Mouse (Mus musculus): ENCODE data around the gene D630045J12Rik. TPM values are rescaled to one million over a fixed set of nuclear protein-coding genes. Genes with fewer than 3 reads are reported as not detected.

Gene D630045J12Rik
- polyA plus RNA-seq, 1 experiment from 2014 or later = 6.2 TPM

- no peaks in the 10 kb centered on the region for H3K27me3 ChIP-seq
- no peak overlapping the region for H3K9ac ChIP-seq
- H3K36me3 ChIP-seq = no peaks in the 10 kb centered on the region
- H3K4me2 ChIP-seq (replicated peaks) = no peak overlapping the region
- WGBS = 93% methylated on average over 8 of the region's 8 CpGs
- ATAC-seq (ENCODE audit: insufficient number of reproducible peaks, low FRiP score, low TSS enrichment, low read depth) = no peak
- no peak overlapping the region for H3K4me3 ChIP-seq (replicated peaks)
- H3K27ac ChIP-seq (replicated peaks) = no peak overlapping the region
- H3K4me1 ChIP-seq = peaks cover 11% of the 10 kb centered on the region
- H3K9me3 ChIP-seq (replicated peaks) = no peaks in the 10 kb centered on the region
These were observed 3.7 kb upstream of the D630045J12Rik start for GRCm38 (mm10) chr6:38257506-38257905.

GRCm38 (mm10) chr6:38256793-38257192 lies 3.0 kb upstream of the D630045J12Rik start:
- 80% methylated on average over 4 of the region's 4 CpGs for WGBS
- ATAC-seq (ENCODE audit: insufficient number of reproducible peaks, low FRiP score, low TSS enrichment, low read depth) = no peak

GRCm38 (mm10) chr6:38255794-38256193 lies 2.0 kb upstream of the D630045J12Rik start:
- Histone ChIP-seq H3K9me3 (replicated peaks) (no peaks in the 10 kb centered on the region), H3K4me3 (replicated peaks) (no peak overlapping the region), H3K27ac (replicated peaks) (no peak overlapping the region), H3K9ac (no peak overlapping the region), H3K36me3 (no peaks in the 10 kb centered on the region), H3K27me3 (no peaks in the 10 kb centered on the region), H3K4me1 (peaks cover 25% of the 10 kb centered on the region), H3K4me2 (replicated peaks) (no peak overlapping the region)
- ATAC-seq (ENCODE audit: insufficient number of reproducible peaks, low FRiP score, low TSS enrichment, low read depth) = no peak
- WGBS = 50% methylated on average over 2 of the region's 2 CpGs

More at GRCm38 (mm10) chr6:38256793-38257192, 3.0 kb upstream of the D630045J12Rik start:
- Histone ChIP-seq H3K36me3 (no peaks in the 10 kb centered on the region), H3K9me3 (replicated peaks) (no peaks in the 10 kb centered on the region), H3K9ac (no peak overlapping the region), H3K4me2 (replicated peaks) (no peak overlapping the region), H3K27me3 (no peaks in the 10 kb centered on the region), H3K27ac (replicated peaks) (no peak overlapping the region), H3K4me1 (peaks cover 19% of the 10 kb centered on the region), H3K4me3 (replicated peaks) (no peak overlapping the region)

GRCm38 (mm10) chr6:38252766-38253735 lies 758 bp downstream of the D630045J12Rik start:
- ATAC-seq (ENCODE audit: insufficient number of reproducible peaks, low FRiP score, low TSS enrichment, low read depth) = no peak
- peak overlapping the region; percentile 84 for H3K4me3 ChIP-seq (replicated peaks)
- WGBS = 8% methylated on average over 19 of the region's 19 CpGs
- H3K4me1 ChIP-seq = peaks cover 29% of the 10 kb centered on the region
- H3K27me3 ChIP-seq = no peaks in the 10 kb centered on the region
- H3K36me3 ChIP-seq = no peaks in the 10 kb centered on the region
- H3K9me3 ChIP-seq (replicated peaks) = no peaks in the 10 kb centered on the region
- H3K27ac ChIP-seq (replicated peaks) = peak overlapping the region; percentile 84
- peak overlapping the region; percentile 79 for H3K4me2 ChIP-seq (replicated peaks)
- H3K9ac ChIP-seq = peak overlapping the region; percentile 70

GRCm38 (mm10) chr6:38252139-38252538 lies 1.7 kb downstream of the D630045J12Rik start:
- no peaks in the 10 kb centered on the region for H3K36me3 ChIP-seq
- no peak overlapping the region for H3K27ac ChIP-seq (replicated peaks)
- peak overlapping the region; percentile 79 for H3K4me2 ChIP-seq (replicated peaks)
- peak overlapping the region; percentile 84 for H3K4me3 ChIP-seq (replicated peaks)
- H3K4me1 ChIP-seq = peaks cover 29% of the 10 kb centered on the region
- no peaks in the 10 kb centered on the region for H3K9me3 ChIP-seq (replicated peaks)
- 47% methylated on average over 10 of the region's 10 CpGs for WGBS
- no peaks in the 10 kb centered on the region for H3K27me3 ChIP-seq
- no peak overlapping the region for H3K9ac ChIP-seq
- no peak for ATAC-seq (ENCODE audit: insufficient number of reproducible peaks, low FRiP score, low TSS enrichment, low read depth)

- H3K9me3 ChIP-seq (replicated peaks) = no peaks in the 10 kb centered on the region
- no peak overlapping the region; the same call in 1 of the 2 replicates for H3K4me2 ChIP-seq (replicated peaks)
- WGBS = 56% methylated on average over 4 of the region's 4 CpGs
- no peak overlapping the region for H3K4me3 ChIP-seq (replicated peaks)
- no peaks in the 10 kb centered on the region for H3K27me3 ChIP-seq
- no peak overlapping the region for H3K27ac ChIP-seq (replicated peaks)
- H3K4me1 ChIP-seq = peaks cover 29% of the 10 kb centered on the region
- ATAC-seq (ENCODE audit: insufficient number of reproducible peaks, low FRiP score, low TSS enrichment, low read depth) = no peak
- no peak overlapping the region for H3K9ac ChIP-seq
- no peaks in the 10 kb centered on the region for H3K36me3 ChIP-seq
These were observed 2.3 kb downstream of the D630045J12Rik start for GRCm38 (mm10) chr6:38251464-38251863.

GRCm38 (mm10) chr6:38247362-38247761 lies 6.4 kb downstream of the D630045J12Rik start:
- Histone ChIP-seq H3K36me3 (no peaks in the 10 kb centered on the region), H3K27me3 (no peaks in the 10 kb centered on the region), H3K9me3 (replicated peaks) (no peaks in the 10 kb centered on the region), H3K4me1 (peaks cover 36% of the 10 kb centered on the region), H3K4me2 (replicated peaks) (no peak overlapping the region), H3K27ac (replicated peaks) (no peak overlapping the region), H3K9ac (no peak overlapping the region), H3K4me3 (replicated peaks) (no peak overlapping the region)
- WGBS = 84% methylated on average over 4 of the region's 4 CpGs
- ATAC-seq (ENCODE audit: insufficient number of reproducible peaks, low FRiP score, low TSS enrichment, low read depth) = no peak

- no peaks in the 10 kb centered on the region for H3K36me3 ChIP-seq
- 72% methylated on average over 3 of the region's 3 CpGs for WGBS
- H3K4me3 ChIP-seq (replicated peaks) = no peak overlapping the region
- no peak overlapping the region for H3K4me2 ChIP-seq (replicated peaks)
- H3K9ac ChIP-seq = no peak overlapping the region
- no peaks in the 10 kb centered on the region for H3K27me3 ChIP-seq
- no peak for ATAC-seq (ENCODE audit: insufficient number of reproducible peaks, low FRiP score, low TSS enrichment, low read depth)
- H3K9me3 ChIP-seq (replicated peaks) = no peaks in the 10 kb centered on the region
- no peak overlapping the region for H3K27ac ChIP-seq (replicated peaks)
- H3K4me1 ChIP-seq = peaks cover 24% of the 10 kb centered on the region
These were observed 9.0 kb downstream of the D630045J12Rik start for GRCm38 (mm10) chr6:38244806-38245205.

- H3K36me3 ChIP-seq = no peaks in the 10 kb centered on the region
- H3K27me3 ChIP-seq = no peaks in the 10 kb centered on the region
- no peak overlapping the region for H3K4me3 ChIP-seq (replicated peaks)
- H3K4me2 ChIP-seq (replicated peaks) = no peak overlapping the region
- 64% methylated on average over 3 of the region's 3 CpGs for WGBS
- H3K9me3 ChIP-seq (replicated peaks) = no peaks in the 10 kb centered on the region
- ATAC-seq (ENCODE audit: insufficient number of reproducible peaks, low FRiP score, low TSS enrichment, low read depth) = no peak
- H3K27ac ChIP-seq (replicated peaks) = no peak overlapping the region
- H3K4me1 ChIP-seq = peaks cover 24% of the 10 kb centered on the region
- no peak overlapping the region for H3K9ac ChIP-seq
These were observed 9.6 kb downstream of the D630045J12Rik start for GRCm38 (mm10) chr6:38244167-38244566.

- Histone ChIP-seq H3K4me3 (replicated peaks) (no peak overlapping the region), H3K27me3 (no peaks in the 10 kb centered on the region), H3K27ac (replicated peaks) (no peak overlapping the region), H3K4me2 (replicated peaks) (no peak overlapping the region), H3K36me3 (no peaks in the 10 kb centered on the region), H3K9ac (no peak overlapping the region), H3K4me1 (peaks cover 21% of the 10 kb centered on the region), H3K9me3 (replicated peaks) (no peaks in the 10 kb centered on the region)
- 71% methylated on average over 5 of the region's 5 CpGs for WGBS
- no peak for ATAC-seq (ENCODE audit: insufficient number of reproducible peaks, low FRiP score, low TSS enrichment, low read depth)
These were observed 11.0 kb downstream of the D630045J12Rik start for GRCm38 (mm10) chr6:38242833-38243232.

GRCm38 (mm10) chr6:38242295-38242830 lies 11.4 kb downstream of the D630045J12Rik start:
- WGBS = 66% methylated on average over 8 of the region's 8 CpGs
- no peaks in the 10 kb centered on the region for H3K27me3 ChIP-seq
- no peaks in the 10 kb centered on the region for H3K36me3 ChIP-seq
- no peaks in the 10 kb centered on the region for H3K9me3 ChIP-seq (replicated peaks)
- H3K4me3 ChIP-seq (replicated peaks) = no peak overlapping the region
- no peak overlapping the region for H3K4me2 ChIP-seq (replicated peaks)
- no peak for ATAC-seq (ENCODE audit: insufficient number of reproducible peaks, low FRiP score, low TSS enrichment, low read depth)
- peaks cover 21% of the 10 kb centered on the region for H3K4me1 ChIP-seq
- H3K27ac ChIP-seq (replicated peaks) = no peak overlapping the region
- no peak overlapping the region for H3K9ac ChIP-seq
